Mouse (Mus musculus) cerebellum, adult 9-11 months (tissue): ENCODE data around the gene Ankrd6.
A peak's percentile ranks its signal among the peaks of the same experiment; 100 is the strongest.

Experiments used
- DNase-seq: peaks from one replicate; pipeline ENCODE4 v3.0.0; 2022

Gene Ankrd6

GRCm38 (mm10) chr4:32899051-32899450 lies 51.6 kb downstream of the Ankrd6 start:
- no peak for DNase-seq

- no peak for DNase-seq
These were observed 59.3 kb downstream of the Ankrd6 start for GRCm38 (mm10) chr4:32891341-32891740.

GRCm38 (mm10) chr4:32890735-32891098 lies 59.9 kb downstream of the Ankrd6 start:
- DNase-seq = no peak

GRCm38 (mm10) chr4:32889996-32890734 lies 60.5 kb downstream of the Ankrd6 start:
- DNase-seq = no peak

- DNase-seq = peak; percentile 60
These were observed 61.4 kb downstream of the Ankrd6 start for GRCm38 (mm10) chr4:32889246-32889645.

- no peak for DNase-seq
These were observed 64.2 kb downstream of the Ankrd6 start for GRCm38 (mm10) chr4:32886479-32886878.

DNA sequence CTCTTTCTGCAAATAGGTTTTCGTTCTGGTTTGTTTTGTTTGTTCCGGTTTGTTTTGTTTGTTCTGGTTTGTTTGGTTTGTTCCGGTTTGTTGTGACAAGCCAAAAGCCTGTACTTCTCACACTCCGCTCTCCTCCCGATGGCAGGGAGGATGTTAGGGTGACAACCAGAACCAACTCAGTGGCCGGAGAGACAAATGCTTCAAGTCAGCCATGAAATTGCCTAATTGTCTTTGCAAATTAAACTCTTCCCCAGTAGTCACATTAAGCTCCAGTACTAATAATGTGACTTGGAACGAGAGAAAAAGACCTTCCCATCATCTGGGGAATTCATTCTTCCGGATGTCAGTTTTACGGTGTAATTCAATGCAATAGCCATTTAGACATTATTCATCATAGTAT lies 66.0 kb downstream of the Ankrd6 start:
- DNase-seq = no peak

DNA sequence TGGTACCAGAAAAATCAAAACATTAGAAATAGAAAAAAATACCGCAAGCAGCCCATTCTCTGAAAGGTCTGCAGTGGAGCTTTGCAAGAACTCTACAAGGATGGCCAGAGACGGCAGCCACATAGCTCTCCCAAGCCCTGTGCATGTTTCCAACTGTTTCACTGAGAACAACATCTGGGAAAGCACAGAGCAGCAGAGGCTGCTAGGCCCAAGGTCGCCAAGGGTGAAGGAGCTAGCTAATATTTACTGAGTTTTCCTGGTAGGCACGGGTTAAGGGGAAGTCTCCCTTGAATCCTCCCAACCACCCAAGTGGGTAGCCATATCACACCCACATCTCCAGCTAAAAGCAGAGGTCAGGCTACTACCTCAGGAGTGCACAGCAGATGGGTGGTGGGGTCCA lies 69.6 kb downstream of the Ankrd6 start:
- DNase-seq = no peak

DNA sequence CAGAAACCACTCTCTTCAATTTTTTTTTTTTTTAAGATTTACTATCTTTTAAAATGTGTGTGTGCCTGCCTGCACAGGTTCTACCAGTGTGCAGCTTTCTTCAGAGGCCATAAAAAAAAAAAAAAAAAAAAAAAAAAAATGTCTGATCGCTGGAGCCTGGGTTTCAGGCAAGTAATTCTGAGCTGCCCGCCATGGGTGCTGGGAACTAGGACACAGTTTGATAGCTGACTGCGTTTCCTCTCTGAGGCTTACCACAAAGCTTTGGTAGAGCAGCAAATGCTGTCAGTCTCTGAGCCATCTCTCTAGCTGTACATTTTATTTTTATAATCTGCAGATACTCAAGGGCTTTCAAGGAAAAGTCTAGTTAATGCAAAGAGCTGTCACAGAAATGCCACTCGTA lies 76.0 kb downstream of the Ankrd6 start:
- no peak for DNase-seq

GRCm38 (mm10) chr4:32872189-32872749 lies 78.4 kb downstream of the Ankrd6 start:
- DNase-seq = no peak

- no peak for DNase-seq
These were observed 81.3 kb downstream of the Ankrd6 start for GRCm38 (mm10) chr4:32869370-32869769.

DNA sequence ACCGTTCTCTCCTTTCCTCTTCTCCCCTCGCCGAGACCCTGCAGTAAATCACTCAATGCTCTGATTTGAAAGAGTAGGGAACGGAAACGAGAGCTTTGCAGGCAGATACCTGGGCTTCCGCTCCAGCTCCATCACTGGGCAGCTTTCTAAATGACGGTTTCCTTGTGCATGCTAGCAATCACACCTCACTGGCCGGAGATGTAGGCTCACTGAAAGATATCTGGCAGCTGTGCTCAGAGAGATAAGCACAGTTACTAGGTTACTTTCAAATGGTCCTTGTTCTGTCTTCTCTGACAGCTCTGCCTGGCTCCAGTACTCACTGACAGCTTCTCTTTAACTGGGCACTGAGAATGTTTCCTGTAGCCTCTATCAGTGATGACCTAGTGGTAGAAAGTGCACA lies 81.8 kb downstream of the Ankrd6 start:
- DNase-seq = no peak

- no peak for DNase-seq
These were observed 82.2 kb downstream of the Ankrd6 start for GRCm38 (mm10) chr4:32868437-32868836.

GRCm38 (mm10) chr4:32867460-32867859 lies 83.2 kb downstream of the Ankrd6 start:
- DNase-seq = no peak

GRCm38 (mm10) chr4:32864867-32865242 lies 85.8 kb downstream of the Ankrd6 start:
- DNase-seq = no peak

DNA sequence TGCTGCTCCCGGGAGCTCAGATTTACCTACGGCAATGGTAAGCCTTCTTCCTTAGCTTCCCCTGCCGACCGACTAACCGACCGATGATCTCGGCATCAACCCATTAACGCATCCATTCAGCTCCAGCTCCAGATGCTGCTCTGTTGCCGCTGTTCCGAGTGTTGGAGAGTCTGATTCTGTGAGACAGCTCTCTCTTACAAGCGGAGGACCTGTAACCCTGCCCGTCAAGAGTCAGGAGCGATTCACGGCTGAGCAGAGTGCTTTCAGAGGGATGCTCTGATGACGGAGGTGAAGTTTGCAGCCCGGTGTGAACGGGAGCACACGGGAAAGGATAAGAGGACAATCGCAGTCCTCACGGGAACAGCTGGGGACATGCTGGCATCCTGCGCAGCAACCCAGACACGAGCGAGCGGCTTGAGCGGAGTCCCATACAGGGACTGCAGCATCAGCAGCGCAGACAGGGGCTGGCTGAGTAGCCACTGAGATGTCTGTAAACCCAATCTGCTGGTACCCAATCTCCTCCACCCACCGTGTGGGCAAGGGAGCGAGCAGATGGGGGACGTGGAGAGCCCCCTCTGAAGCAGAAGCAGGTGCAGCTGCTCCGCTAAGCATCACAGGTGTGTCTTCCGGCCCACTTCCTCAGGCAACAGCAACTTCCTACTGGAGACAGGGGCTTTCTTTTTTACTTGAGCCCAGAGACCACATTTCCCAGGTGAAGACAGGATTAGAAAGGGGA lies 86.3 kb downstream of the Ankrd6 start:
- no peak for DNase-seq

GRCm38 (mm10) chr4:32863447-32864130 lies 87.1 kb downstream of the Ankrd6 start:
- no peak for DNase-seq

GRCm38 (mm10) chr4:32862751-32863446 lies 87.7 kb downstream of the Ankrd6 start:
- DNase-seq = no peak

- DNase-seq = no peak
These were observed 88.5 kb downstream of the Ankrd6 start for GRCm38 (mm10) chr4:32862011-32862750.

DNA sequence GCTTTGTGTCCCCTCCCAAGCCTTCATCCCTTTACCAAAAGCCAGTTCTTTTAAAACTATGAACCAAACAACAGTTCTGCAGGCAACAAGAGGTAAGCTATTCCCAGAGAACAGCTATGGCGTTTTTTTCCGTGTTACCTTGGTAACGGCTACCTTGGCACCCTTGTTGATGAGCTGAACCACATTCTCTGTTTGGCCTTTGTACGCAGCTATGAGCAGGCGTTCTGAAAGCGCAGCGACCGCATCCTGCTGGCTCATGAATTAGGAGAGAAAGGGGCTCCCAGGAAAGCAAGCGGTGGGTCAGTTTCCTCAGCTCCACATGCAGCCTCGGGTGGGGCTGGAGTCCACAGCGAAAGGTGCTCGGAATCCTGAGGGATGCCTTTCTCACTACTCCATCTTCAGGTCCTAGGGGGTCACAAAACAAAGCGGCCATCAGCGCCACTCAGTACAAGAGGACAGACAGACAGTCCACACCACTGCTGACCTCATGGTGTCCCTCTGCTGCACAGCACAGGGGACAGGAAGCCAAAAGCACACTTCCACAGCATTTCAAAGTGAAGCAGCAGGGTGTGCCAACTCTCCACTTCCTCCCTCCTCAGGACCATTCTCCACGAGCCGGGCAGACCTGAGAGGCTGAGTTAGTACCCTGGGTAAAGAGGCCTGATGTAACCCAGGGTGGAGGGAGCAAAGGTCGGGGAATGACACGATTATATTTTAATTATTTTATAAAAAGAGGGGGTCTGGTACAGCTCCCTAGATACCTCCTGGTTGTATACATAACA lies 90.3 kb downstream of the Ankrd6 start:
- DNase-seq = no peak

DNA sequence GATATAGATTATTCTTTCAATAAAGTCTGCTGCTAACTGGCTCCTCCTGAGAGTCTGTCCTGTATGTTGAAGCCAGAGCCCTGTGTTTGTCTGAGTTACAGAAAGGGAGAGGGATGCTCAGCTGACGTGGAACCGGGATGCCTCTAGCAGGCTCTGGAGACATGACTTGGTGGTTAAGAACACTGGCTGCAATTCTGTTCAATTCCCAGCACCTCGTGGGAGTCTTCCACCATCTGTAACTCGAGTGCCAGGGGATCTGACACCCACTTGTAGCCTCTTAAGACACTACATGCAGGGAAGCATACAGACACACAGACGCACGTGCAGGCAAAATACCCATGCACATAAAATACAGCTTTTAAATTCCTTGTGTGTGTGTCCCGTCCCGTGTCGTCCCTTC lies 95.1 kb downstream of the Ankrd6 start:
- no peak for DNase-seq
